Mouse (Mus musculus) hindbrain, embryonic 16.5 days (tissue): ENCODE measurements around the gene Map4k1. TPM values are rescaled to one million over a fixed set of nuclear protein-coding genes. Genes with fewer than 3 reads are reported as not detected.

Experiments
- microRNA-seq: library from miRNA; unstranded; fragments of <30 nt; microRNA quantifications from one replicate; pipeline ENCODE4, GENCODE M21; 2017
- polyA plus RNA-seq: library from polyadenylated mRNA; unstranded; fragments of >200 nt; fragmentation: Nextera tagmentation; extraction: Ambion mirVana; gene quantifications from 2 replicates; pipeline ENCODE4 v1.2.1, GENCODE M21; 2015

The Map4k1 gene
- polyA plus RNA-seq, 1 experiment from 2014 or later = 13.8 TPM

Small RNAs within 50 kb of the gene (microRNA-seq; reads per million reads assigned to microRNA genes)
- gene Gm44408 = not detected

Other genes starting within 250 kb of the Map4k1 start
- 107 and 113 TPM in 2 replicates for gene Mrps12, start 240.2 kb upstream of the Map4k1 start, polyA plus RNA-seq
- gene Sars2, start 240.1 kb upstream of the Map4k1 start, polyA plus RNA-seq = 18.7 and 20.8 TPM in 2 replicates
- 0.72 and 1.1 TPM in 2 replicates for gene Ccer2, start 225.9 kb upstream of the Map4k1 start, polyA plus RNA-seq
- 128 and 130 TPM in 2 replicates for gene Sirt2, start 215.3 kb upstream of the Map4k1 start, polyA plus RNA-seq
- 70.2 and 72.2 TPM in 2 replicates for gene Nfkbib, start 214.5 kb upstream of the Map4k1 start, polyA plus RNA-seq
- 2.8 and 2.9 TPM in 2 replicates for gene Rinl, start 193.1 kb upstream of the Map4k1 start, polyA plus RNA-seq
- 117 and 127 TPM in 2 replicates for gene Hnrnpl, start 173.5 kb upstream of the Map4k1 start, polyA plus RNA-seq
- 115 and 117 TPM in 2 replicates for gene Ech1, start 156.8 kb upstream of the Map4k1 start, polyA plus RNA-seq
- gene Lgals4, start 148.2 kb upstream of the Map4k1 start, polyA plus RNA-seq = 5.3 and 6.1 TPM in 2 replicates
- 4.9 and 5.3 TPM in 2 replicates for gene Lgals7, start 118.2 kb upstream of the Map4k1 start, polyA plus RNA-seq
- gene Capn12, start 100.6 kb upstream of the Map4k1 start, polyA plus RNA-seq = 0.54 and 0.70 TPM in 2 replicates
- gene Actn4, start 19.7 kb upstream of the Map4k1 start, polyA plus RNA-seq = 146 and 172 TPM in 2 replicates
- gene Eif3k, start 186 bp upstream of the Map4k1 start, polyA plus RNA-seq = 282 and 295 TPM in 2 replicates
- 9.2 and 11.0 TPM in 2 replicates for gene Ryr1, start 143.1 kb downstream of the Map4k1 start, polyA plus RNA-seq
- gene Rasgrp4, start 152.8 kb downstream of the Map4k1 start, polyA plus RNA-seq = 0.82 and 1.2 TPM in 2 replicates
- gene Fam98c, start 174.2 kb downstream of the Map4k1 start, polyA plus RNA-seq = 34.6 and 44.1 TPM in 2 replicates
- gene Ggn, start 188.2 kb downstream of the Map4k1 start, polyA plus RNA-seq = 0.36 and 0.81 TPM in 2 replicates
- 8.4 and 10.4 TPM in 2 replicates for gene Spred3, start 188.4 kb downstream of the Map4k1 start, polyA plus RNA-seq
- 278 and 284 TPM in 2 replicates for gene Psmd8, start 198.7 kb downstream of the Map4k1 start, polyA plus RNA-seq
- 2.3 and 2.5 TPM in 2 replicates for gene Catsperg1, start 232.0 kb downstream of the Map4k1 start, polyA plus RNA-seq